Mouse (Mus musculus) lung, postnatal 25 days (tissue): Measurements from ENCODE around the gene Ing1.
A peak's percentile ranks its signal among the peaks of the same experiment; 100 is the strongest.

Experiments
- DNase-seq: peaks from one replicate; pipeline ENCODE4 v3.0.0; 2022; ENCODE audit warnings: low spot score

The Ing1 gene

GRCm38 (mm10) chr8:11554799-11555719, at the start of gene Ing1:
Gene Ing1 (plus strand): TSS chr8:11555571.
- DNase-seq = peak; percentile 94

GRCm38 (mm10) chr8:11506074-11506473, 49.3 kb upstream of the Ing1 start:
- no peak for DNase-seq

GRCm38 (mm10) chr8:11506802-11507201, 48.6 kb upstream of the Ing1 start:
- peak; percentile 65 for DNase-seq

GRCm38 (mm10) chr8:11508880-11509279, 46.5 kb upstream of the Ing1 start:
- no peak for DNase-seq

GRCm38 (mm10) chr8:11510971-11511370, 44.4 kb upstream of the Ing1 start:
- DNase-seq = no peak

GRCm38 (mm10) chr8:11512711-11513110, 42.7 kb upstream of the Ing1 start:
- no peak for DNase-seq

- DNase-seq = no peak
Observed at GRCm38 (mm10) chr8:11513247-11513646, 42.1 kb upstream of the Ing1 start.

- no peak for DNase-seq
Observed at GRCm38 (mm10) chr8:11516292-11516691, 39.1 kb upstream of the Ing1 start.

- DNase-seq = peak; percentile 73
Observed at GRCm38 (mm10) chr8:11517366-11518055, 37.9 kb upstream of the Ing1 start.

GRCm38 (mm10) chr8:11518056-11518396, 37.3 kb upstream of the Ing1 start:
- peak; percentile 83 for DNase-seq

GRCm38 (mm10) chr8:11518676-11519075, 36.7 kb upstream of the Ing1 start:
- DNase-seq = peak; percentile 53

GRCm38 (mm10) chr8:11523331-11523730, 32.0 kb upstream of the Ing1 start:
- DNase-seq = no peak

GRCm38 (mm10) chr8:11530155-11530770, 25.1 kb upstream of the Ing1 start:
- no peak for DNase-seq

GRCm38 (mm10) chr8:11530849-11531248, 24.5 kb upstream of the Ing1 start:
- no peak for DNase-seq

- no peak for DNase-seq
Observed at GRCm38 (mm10) chr8:11534494-11534893, 20.9 kb upstream of the Ing1 start.

GRCm38 (mm10) chr8:11539049-11539448, 16.3 kb upstream of the Ing1 start:
- no peak for DNase-seq

- no peak for DNase-seq
Observed at GRCm38 (mm10) chr8:11540182-11540581, 15.2 kb upstream of the Ing1 start.

GRCm38 (mm10) chr8:11542031-11542430, 13.3 kb upstream of the Ing1 start:
- DNase-seq = no peak

GRCm38 (mm10) chr8:11542866-11543265, 12.5 kb upstream of the Ing1 start:
- no peak for DNase-seq

GRCm38 (mm10) chr8:11544386-11544785, 11.0 kb upstream of the Ing1 start:
- peak; percentile 63 for DNase-seq

- DNase-seq = peak; percentile 27
Observed at GRCm38 (mm10) chr8:11547063-11547462, 8.3 kb upstream of the Ing1 start.

GRCm38 (mm10) chr8:11549706-11550105, 5.7 kb upstream of the Ing1 start:
- DNase-seq = peak; percentile 52
